Mouse (Mus musculus): ENCODE results near the gene Hoxb9. TPM values are rescaled to one million over a fixed set of nuclear protein-coding genes. Genes with fewer than 3 reads are reported as not detected.

Hoxb9 gene
- polyA plus RNA-seq, 1 experiment from 2014 or later: not detected

- 2% methylated on average over 9 of the region's 9 CpGs for WGBS
- no peak overlapping the region for H3K4me3 ChIP-seq
- no peaks in the 10 kb centered on the region for H3K36me3 ChIP-seq
- H3K9ac ChIP-seq (replicated peaks): no peak overlapping the region
- no peak for ATAC-seq (replicated peaks)
- H3K4me2 ChIP-seq (replicated peaks): no peak overlapping the region
- H3K27me3 ChIP-seq: peaks cover 98% of the 10 kb centered on the region
- H3K27ac ChIP-seq (replicated peaks): no peak overlapping the region
- no peaks in the 10 kb centered on the region for H3K9me3 ChIP-seq
- 0 out of 2 replicates have a peak, but pooled peaks cover 6% of the 10 kb centered on the region for H3K4me1 ChIP-seq
Observed at GRCm38 (mm10) chr11:96299781-96300180, 28.5 kb downstream of the Hoxb9 start.

GRCm38 (mm10) chr11:96300354-96301063 is 29.3 kb downstream of the Hoxb9 start:
- ATAC-seq (replicated peaks): no peak
- Histone ChIP-seq H3K4me3 (no peak overlapping the region), H3K36me3 (no peaks in the 10 kb centered on the region), H3K27ac (replicated peaks) (no peak overlapping the region), H3K9ac (replicated peaks) (no peak overlapping the region), H3K9me3 (no peaks in the 10 kb centered on the region), H3K4me1 (0 out of 2 replicates have a peak, but pooled peaks cover 6% of the 10 kb centered on the region), H3K27me3 (peaks cover 97% of the 10 kb centered on the region), H3K4me2 (replicated peaks) (no peak overlapping the region)
- under 1% methylated on average over 35 of the region's 35 CpGs for WGBS

GRCm38 (mm10) chr11:96301064-96301431 is 29.8 kb downstream of the Hoxb9 start:
- H3K4me2 ChIP-seq (replicated peaks): no peak overlapping the region
- H3K36me3 ChIP-seq: no peaks in the 10 kb centered on the region
- H3K4me1 ChIP-seq: 0 out of 2 replicates have a peak, but pooled peaks cover 6% of the 10 kb centered on the region
- WGBS: 2% methylated on average over 10 of the region's 10 CpGs
- H3K27me3 ChIP-seq: peaks cover 97% of the 10 kb centered on the region
- H3K9me3 ChIP-seq: no peaks in the 10 kb centered on the region
- H3K4me3 ChIP-seq: no peak overlapping the region
- H3K27ac ChIP-seq (replicated peaks): no peak overlapping the region
- no peak overlapping the region for H3K9ac ChIP-seq (replicated peaks)
- ATAC-seq (replicated peaks): no peak

GRCm38 (mm10) chr11:96301837-96302236 is 30.6 kb downstream of the Hoxb9 start:
- peaks cover 97% of the 10 kb centered on the region for H3K27me3 ChIP-seq
- no peak overlapping the region for H3K4me3 ChIP-seq
- no peaks in the 10 kb centered on the region for H3K9me3 ChIP-seq
- H3K4me1 ChIP-seq: 0 out of 2 replicates have a peak, but pooled peaks cover 6% of the 10 kb centered on the region
- WGBS: 0% methylated on average over 15 of the region's 15 CpGs
- H3K9ac ChIP-seq (replicated peaks): no peak overlapping the region
- no peak for ATAC-seq (replicated peaks)
- H3K4me2 ChIP-seq (replicated peaks): no peak overlapping the region
- no peaks in the 10 kb centered on the region for H3K36me3 ChIP-seq
- no peak overlapping the region for H3K27ac ChIP-seq (replicated peaks)

- Histone ChIP-seq H3K4me3 (no peak overlapping the region), H3K9ac (replicated peaks) (no peak overlapping the region), H3K36me3 (no peaks in the 10 kb centered on the region), H3K4me1 (0 out of 2 replicates have a peak, but pooled peaks cover 6% of the 10 kb centered on the region), H3K27ac (replicated peaks) (no peak overlapping the region), H3K4me2 (replicated peaks) (no peak overlapping the region), H3K27me3 (peaks cover 97% of the 10 kb centered on the region), H3K9me3 (no peaks in the 10 kb centered on the region)
- ATAC-seq (replicated peaks): no peak
- 4% methylated on average over 23 of the region's 23 CpGs for WGBS
Observed at GRCm38 (mm10) chr11:96302381-96303150, 31.3 kb downstream of the Hoxb9 start.

GRCm38 (mm10) chr11:96303151-96304099 is 32.2 kb downstream of the Hoxb9 start, which contains the start of gene Hoxb5:
Gene Hoxb5, plus strand, starts transcription at chr11:96303336.
- H3K4me1 ChIP-seq: 0 out of 2 replicates have a peak, but pooled peaks cover 6% of the 10 kb centered on the region
- no peak within 1 kb of the TSS for H3K27ac ChIP-seq (replicated peaks)
- H3K4me2 ChIP-seq (replicated peaks): no peak within 1 kb of the TSS
- WGBS: under 1% methylated on average over 69 of the region's 69 CpGs
- no peaks in the 10 kb centered on the region for H3K36me3 ChIP-seq
- ATAC-seq (replicated peaks): no peak
- H3K27me3 ChIP-seq: peaks cover 97% of the 10 kb centered on the region
- no peaks in the 10 kb centered on the region for H3K9me3 ChIP-seq
- no peak within 1 kb of the TSS for H3K4me3 ChIP-seq
- no peak within 1 kb of the TSS for H3K9ac ChIP-seq (replicated peaks)

GRCm38 (mm10) chr11:96304381-96305195 is 33.3 kb downstream of the Hoxb9 start:
- under 1% methylated on average over 38 of the region's 38 CpGs for WGBS
- 0 out of 2 replicates have a peak, but pooled peaks cover 6% of the 10 kb centered on the region for H3K4me1 ChIP-seq
- H3K4me3 ChIP-seq: no peak overlapping the region
- H3K27me3 ChIP-seq: peaks cover 99% of the 10 kb centered on the region
- H3K4me2 ChIP-seq (replicated peaks): no peak overlapping the region
- ATAC-seq (replicated peaks): no peak
- no peak overlapping the region for H3K9ac ChIP-seq (replicated peaks)
- no peak overlapping the region for H3K27ac ChIP-seq (replicated peaks)
- no peaks in the 10 kb centered on the region for H3K9me3 ChIP-seq
- H3K36me3 ChIP-seq: no peaks in the 10 kb centered on the region

- peaks cover 99% of the 10 kb centered on the region for H3K27me3 ChIP-seq
- no peak overlapping the region for H3K4me2 ChIP-seq (replicated peaks)
- H3K9me3 ChIP-seq: no peaks in the 10 kb centered on the region
- no peak overlapping the region for H3K4me3 ChIP-seq
- 0 out of 2 replicates have a peak, but pooled peaks cover 6% of the 10 kb centered on the region for H3K4me1 ChIP-seq
- ATAC-seq (replicated peaks): no peak
- WGBS: 17% methylated on average over 6 of the region's 6 CpGs
- H3K36me3 ChIP-seq: no peaks in the 10 kb centered on the region
- H3K27ac ChIP-seq (replicated peaks): no peak overlapping the region
- no peak overlapping the region for H3K9ac ChIP-seq (replicated peaks)
Observed at GRCm38 (mm10) chr11:96305505-96306182, 34.4 kb downstream of the Hoxb9 start.

- 5% methylated on average over 7 of the region's 7 CpGs for WGBS
- H3K27ac ChIP-seq (replicated peaks): no peak overlapping the region
- H3K4me1 ChIP-seq: 0 out of 2 replicates have a peak, but pooled peaks cover 6% of the 10 kb centered on the region
- H3K9me3 ChIP-seq: no peaks in the 10 kb centered on the region
- no peak for ATAC-seq (replicated peaks)
- H3K27me3 ChIP-seq: peaks cover 99% of the 10 kb centered on the region
- H3K9ac ChIP-seq (replicated peaks): no peak overlapping the region
- no peak overlapping the region for H3K4me3 ChIP-seq
- no peaks in the 10 kb centered on the region for H3K36me3 ChIP-seq
- no peak overlapping the region for H3K4me2 ChIP-seq (replicated peaks)
Observed at GRCm38 (mm10) chr11:96306183-96306907, 35.1 kb downstream of the Hoxb9 start.

GRCm38 (mm10) chr11:96306908-96307269 is 35.6 kb downstream of the Hoxb9 start:
- H3K9me3 ChIP-seq: no peaks in the 10 kb centered on the region
- H3K4me3 ChIP-seq: no peak overlapping the region
- no peaks in the 10 kb centered on the region for H3K36me3 ChIP-seq
- peaks cover 99% of the 10 kb centered on the region for H3K27me3 ChIP-seq
- no peak overlapping the region for H3K27ac ChIP-seq (replicated peaks)
- no peak overlapping the region for H3K4me2 ChIP-seq (replicated peaks)
- H3K9ac ChIP-seq (replicated peaks): no peak overlapping the region
- no peak for ATAC-seq (replicated peaks)
- 0 out of 2 replicates have a peak, but pooled peaks cover 6% of the 10 kb centered on the region for H3K4me1 ChIP-seq
- 4% methylated on average over 13 of the region's 13 CpGs for WGBS

All from forebrain, embryonic 15.5 days (tissue).